Mouse (Mus musculus) heart, postnatal 4 days (tissue): ENCODE data around the gene Gnb3. TPM values are rescaled to one million over a fixed set of nuclear protein-coding genes. Genes with fewer than 3 reads are reported as not detected.
A peak's percentile ranks its signal among the peaks of the same experiment; 100 is the strongest.
"Not testable (repeated sequence)": the region's sequence is repeated elsewhere in the genome, so short reads cannot be mapped to it uniquely, and the experiment has no call there.

Source experiments
- DNase-seq: peaks from one replicate; pipeline ENCODE4 v3.0.0; 2021
- total RNA-seq, 2 experiments: library from RNA; stranded (reverse); gene quantifications; 2 replicates each; pipeline ENCODE4 v1.2.3; 2021

Gnb3 gene
- total RNA-seq, 2 experiments from 2014 or later, result 2.6 to 3.9 TPM

GRCm38 (mm10) chr6:124816611-124817010 is 23.5 kb downstream of the Gnb3 start:
- no peak for DNase-seq

GRCm38 (mm10) chr6:124814858-124815774 is 25.0 kb downstream of the Gnb3 start:
- DNase-seq, result no peak

GRCm38 (mm10) chr6:124814448-124814847 is 25.6 kb downstream of the Gnb3 start:
- DNase-seq, result peak; percentile 38

DNA sequence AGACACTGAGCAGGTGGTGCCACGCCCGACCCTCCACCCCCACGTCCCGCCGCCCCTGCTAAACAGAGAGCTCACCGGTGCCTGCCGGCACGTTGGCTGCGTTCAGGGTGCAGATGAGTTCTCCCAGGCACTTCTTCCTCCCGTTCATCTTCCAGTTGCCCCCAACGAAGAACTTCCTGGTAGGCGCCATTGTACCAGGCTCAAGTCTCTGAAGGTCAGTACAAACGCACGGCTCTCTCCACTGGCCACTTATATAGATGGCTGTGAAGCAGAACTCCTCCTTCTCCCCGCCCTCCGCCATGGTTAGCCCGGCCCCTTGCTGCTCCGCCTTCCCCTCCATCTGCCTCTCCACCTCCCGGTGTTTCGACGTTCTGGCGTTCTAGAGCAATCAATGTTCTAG is 26.1 kb downstream of the Gnb3 start, which contains the start of gene Tpi1:
Gene Tpi1, minus strand, starts transcription at position 364 of the 400 bp plus-strand sequence.
- DNase-seq, result peak; percentile 95

DNA sequence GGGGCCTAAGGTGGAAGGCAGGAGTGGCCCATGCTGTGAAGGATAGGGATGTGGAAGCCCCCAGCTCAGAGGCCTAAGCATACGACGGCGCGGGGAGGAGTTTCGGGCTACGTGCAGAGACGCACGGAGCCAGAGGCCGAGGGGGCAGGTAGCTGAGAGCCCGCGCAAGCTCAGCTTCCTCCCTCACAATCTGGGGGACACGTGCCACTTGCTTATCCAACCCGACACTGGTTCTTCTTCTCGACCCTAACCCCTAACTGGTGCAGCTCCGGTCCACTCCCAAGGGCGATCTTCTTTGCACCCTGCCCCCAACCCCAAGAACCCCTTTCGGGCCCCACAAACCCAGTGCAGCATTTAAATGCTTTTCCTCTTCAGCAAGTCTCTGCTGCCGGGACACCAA is 26.6 kb downstream of the Gnb3 start:
- peak; percentile 77 for DNase-seq

- no peak for DNase-seq
Measured at GRCm38 (mm10) chr6:124812848-124813247, 27.2 kb downstream of the Gnb3 start.

- DNase-seq, result no peak
Measured at GRCm38 (mm10) chr6:124811701-124812560, 28.1 kb downstream of the Gnb3 start.

DNA sequence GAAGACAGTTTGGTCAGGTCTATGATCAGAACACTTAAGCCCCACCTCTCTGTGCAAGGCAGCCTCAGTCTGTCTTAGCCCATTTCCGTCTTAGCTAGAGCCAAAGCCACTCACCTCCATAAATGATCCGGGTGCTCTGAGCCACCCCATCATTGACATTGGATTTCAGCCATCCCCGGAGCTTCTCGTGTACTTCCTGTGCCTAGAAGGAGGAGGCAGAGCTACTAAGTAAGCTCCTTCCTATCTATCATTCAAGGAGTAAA is 28.7 kb downstream of the Gnb3 start:
- DNase-seq, result no peak

- not testable (repeated sequence) for DNase-seq
Measured at GRCm38 (mm10) chr6:124810566-124811402, 29.3 kb downstream of the Gnb3 start.

DNA sequence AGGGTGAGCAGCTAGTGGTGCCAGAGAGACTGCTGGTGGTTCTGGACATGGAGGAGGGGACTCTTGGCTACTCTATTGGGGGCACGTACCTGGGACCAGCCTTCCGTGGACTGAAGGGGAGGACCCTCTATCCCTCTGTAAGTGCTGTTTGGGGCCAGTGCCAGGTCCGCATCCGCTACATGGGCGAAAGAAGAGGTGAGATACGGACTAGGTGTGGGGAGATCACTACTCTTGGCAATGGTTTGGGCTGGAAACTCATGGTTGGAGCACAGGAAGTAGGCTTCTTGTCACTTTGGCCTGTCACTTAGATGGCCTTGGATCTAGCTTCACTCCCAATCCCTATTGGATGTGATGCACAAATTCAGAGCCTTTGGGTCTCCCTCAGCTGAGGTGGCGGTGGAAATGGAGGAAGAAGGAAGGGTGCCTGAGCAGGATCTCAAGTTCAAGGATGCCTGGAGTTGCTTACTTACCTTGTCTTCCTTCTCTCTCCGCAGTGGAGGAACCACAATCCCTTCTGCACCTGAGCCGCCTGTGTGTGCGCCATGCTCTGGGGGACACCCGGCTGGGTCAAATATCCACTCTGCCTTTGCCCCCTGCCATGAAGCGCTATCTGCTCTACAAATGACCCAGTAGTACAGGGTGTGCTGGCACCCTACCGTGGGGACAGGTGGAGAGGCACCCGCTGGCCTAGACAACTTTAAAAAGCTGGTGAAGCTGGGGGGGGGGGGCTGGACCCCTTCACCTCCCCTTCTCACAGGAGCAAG is 30.1 kb downstream of the Gnb3 start:
- DNase-seq, result no peak

GRCm38 (mm10) chr6:124809052-124809774 is 30.9 kb downstream of the Gnb3 start:
- peak; percentile 91 for DNase-seq

GRCm38 (mm10) chr6:124808358-124809012 is 31.6 kb downstream of the Gnb3 start, which contains the start of gene Spsb2:
Gene Spsb2, plus strand, starts transcription at chr6:124808661.
- DNase-seq, result peak; percentile 82

GRCm38 (mm10) chr6:124807986-124808357 is 32.1 kb downstream of the Gnb3 start:
- no peak for DNase-seq

DNA sequence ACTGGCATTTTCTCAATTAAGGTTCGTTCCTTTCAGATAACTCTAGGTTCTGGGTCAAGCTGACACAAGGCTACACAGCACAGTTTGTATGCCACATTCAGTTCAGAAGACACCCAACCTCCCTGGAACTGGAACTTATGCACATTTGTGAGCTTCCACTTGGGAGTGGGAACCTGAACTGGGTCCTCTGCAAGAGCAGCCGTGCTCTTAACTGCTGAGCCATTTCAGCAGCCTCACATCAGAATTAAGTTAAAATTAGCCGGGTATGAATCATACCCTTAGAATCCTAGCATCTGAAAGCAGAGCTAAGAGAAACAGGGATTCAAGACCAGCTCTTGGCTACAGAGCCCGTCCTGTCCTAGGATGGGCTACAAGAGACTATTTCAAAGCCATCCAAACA is 32.7 kb downstream of the Gnb3 start:
- DNase-seq, result no peak

DNA sequence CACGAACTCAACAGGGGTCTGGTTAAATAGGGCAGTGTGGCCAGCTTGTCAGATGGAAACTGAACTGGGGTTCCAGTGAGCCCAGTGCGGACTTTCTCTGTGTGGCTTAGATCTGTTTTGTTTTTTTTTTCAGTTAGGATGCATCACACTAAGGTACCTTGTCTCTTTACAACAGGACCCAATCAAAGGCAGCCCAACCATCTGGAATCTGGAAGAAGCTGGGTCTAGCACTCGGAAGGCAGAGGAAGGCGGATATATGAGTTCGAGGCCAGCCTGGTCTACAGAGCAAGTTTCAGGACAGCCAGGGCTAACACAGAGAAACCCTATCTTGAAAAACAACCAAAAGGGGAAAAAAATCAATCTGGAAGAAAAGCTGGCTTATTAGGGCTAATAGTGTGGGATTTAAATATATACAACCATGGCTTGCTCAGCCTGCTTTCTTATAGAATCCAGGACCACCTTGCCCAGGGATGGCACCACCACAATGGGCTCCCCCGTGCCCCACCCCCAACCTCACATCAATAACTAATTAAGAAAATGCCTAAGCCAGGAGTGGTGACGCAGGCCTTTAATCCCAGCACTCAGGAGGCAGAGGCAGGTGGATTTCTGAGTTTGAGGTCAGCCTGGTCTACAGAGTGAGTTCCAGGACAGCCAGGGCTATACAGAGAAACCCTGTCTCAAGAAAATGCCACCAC is 33.5 kb downstream of the Gnb3 start:
- no peak for DNase-seq

DNA sequence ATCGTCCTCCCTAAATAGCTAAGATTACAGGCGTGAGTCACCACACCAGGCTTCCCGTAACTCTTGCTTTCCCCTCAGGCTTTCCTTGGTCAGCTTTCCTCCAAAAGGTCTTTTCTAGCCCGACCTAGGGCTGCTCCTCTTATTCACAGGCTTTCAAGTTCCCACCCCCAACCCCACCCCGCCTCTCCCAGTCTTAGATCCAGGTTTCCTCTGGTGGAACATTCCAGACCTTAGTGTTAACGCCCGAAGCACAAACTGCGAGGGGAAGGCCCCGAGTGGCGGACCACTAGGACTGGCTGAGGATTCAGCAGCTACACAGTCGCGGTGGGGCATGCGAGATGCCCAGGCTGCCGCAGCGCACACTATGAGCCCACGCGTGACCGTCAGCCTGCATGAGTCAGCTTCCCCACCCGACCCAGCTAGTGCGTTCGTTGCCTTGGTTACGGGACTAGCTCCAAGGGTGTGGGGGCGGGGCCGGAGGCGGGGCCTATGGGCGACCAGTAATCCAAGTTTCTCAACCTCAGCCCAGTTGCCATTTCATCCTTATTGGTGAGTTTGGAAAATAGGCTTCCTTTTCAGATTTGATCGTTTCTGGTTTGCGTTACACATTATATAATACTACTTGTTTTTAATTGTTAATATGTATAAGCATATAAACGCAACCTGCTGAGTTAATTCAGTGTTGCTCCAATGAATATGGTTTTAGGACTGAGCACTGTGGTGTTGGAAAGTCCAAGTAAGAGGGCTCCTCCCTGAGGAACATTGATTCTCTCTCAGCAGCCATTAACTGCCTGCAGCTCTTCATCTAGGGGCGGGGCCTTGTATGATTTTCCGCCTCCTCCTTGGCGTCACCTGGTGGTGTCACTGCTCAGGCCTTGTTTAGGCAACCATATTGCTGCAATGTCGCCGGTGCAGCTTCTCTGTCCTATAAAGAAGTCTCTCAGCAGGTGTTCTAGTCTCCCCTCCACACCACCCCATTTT is 34.4 kb downstream of the Gnb3 start:
- peak; percentile 95 for DNase-seq

DNA sequence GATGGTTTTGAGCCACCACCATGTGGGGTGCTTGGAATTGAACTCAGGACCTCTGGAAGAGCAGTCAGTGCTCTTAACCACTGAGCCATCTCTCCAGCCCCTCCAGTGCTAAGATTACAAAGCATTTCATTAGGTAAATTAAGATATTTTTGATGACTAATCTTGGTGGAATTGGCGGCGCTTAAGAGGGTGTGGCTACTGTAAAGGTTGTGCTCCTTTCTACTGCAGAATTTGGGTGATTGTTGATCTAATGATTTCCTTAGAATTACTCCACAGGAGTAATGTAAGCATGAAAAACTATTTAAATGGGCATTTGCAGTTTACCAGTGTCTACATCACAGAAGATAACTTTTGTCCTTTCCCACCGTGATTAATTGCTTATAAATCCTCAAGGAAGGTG is 35.7 kb downstream of the Gnb3 start:
- DNase-seq, result no peak

DNA sequence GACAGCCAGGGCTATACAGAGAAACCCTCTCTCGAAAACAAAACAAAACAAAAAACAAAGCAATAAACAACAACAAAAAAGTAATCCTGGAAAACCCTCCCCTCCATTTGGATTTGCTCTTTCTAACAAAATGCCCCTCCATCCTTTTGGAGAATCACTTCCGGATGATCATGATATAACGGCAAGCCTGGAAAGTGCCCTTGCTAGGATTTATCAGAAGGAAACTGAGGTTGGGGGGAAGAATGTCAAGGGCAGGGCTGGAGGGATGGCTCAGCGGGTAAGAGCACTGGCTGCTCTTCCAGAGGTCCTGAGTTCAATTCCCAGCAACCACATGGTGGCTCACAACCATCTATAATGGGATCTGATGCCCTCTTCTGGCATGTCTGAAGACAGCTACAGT is 36.4 kb downstream of the Gnb3 start:
- not testable (repeated sequence) for DNase-seq

- DNase-seq, result no peak
Measured at GRCm38 (mm10) chr6:124803061-124803460, 37.0 kb downstream of the Gnb3 start.
